Mouse (Mus musculus): ENCODE data around the gene Prss23. TPM values are rescaled to one million over a fixed set of nuclear protein-coding genes. Genes with fewer than 3 reads are reported as not detected.

Prss23 gene
- polyA plus RNA-seq, 1 experiment from 2014 or later = 67.7 TPM

- H3K9me3 ChIP-seq (ENCODE audit: control insufficient read depth, low read length) = no peaks in the 10 kb centered on the region
- TF ChIP-seq CTCF (IDR thresholded peaks at IDR 0.05; ENCODE audit: low read depth) = no peak
- no peak for TF ChIP-seq EP300 (optimal IDR thresholded peaks at IDR 0.05)
- H3K4me2 ChIP-seq (replicated peaks; ENCODE audit: low read depth) = no peak overlapping the region
- ATAC-seq (ENCODE audit: low FRiP score, low TSS enrichment) = no peak
- no peak for DNase-seq (ENCODE audit: low spot score)
- H3K36me3 ChIP-seq (ENCODE audit: control insufficient read depth, insufficient read depth, low read length) = no peaks in the 10 kb centered on the region
- no peak overlapping the region for H3K4me3 ChIP-seq (ENCODE audit: low read depth, low read length)
- no peak overlapping the region for H3K27ac ChIP-seq (replicated peaks)
- no peaks in the 10 kb centered on the region for H3K27me3 ChIP-seq (ENCODE audit: control insufficient read depth, insufficient read depth, low read length)
- H3K4me1 ChIP-seq (replicated peaks; ENCODE audit: control insufficient read depth, insufficient read depth) = no peaks in the 10 kb centered on the region
- WGBS = 30% methylated on average over 4 of the region's 4 CpGs
- no peak overlapping the region for H3K9ac ChIP-seq (ENCODE audit: low read length)
These were observed 32.6 kb upstream of the Prss23 start for GRCm38 (mm10) chr7:89559633-89560032.

DNA sequence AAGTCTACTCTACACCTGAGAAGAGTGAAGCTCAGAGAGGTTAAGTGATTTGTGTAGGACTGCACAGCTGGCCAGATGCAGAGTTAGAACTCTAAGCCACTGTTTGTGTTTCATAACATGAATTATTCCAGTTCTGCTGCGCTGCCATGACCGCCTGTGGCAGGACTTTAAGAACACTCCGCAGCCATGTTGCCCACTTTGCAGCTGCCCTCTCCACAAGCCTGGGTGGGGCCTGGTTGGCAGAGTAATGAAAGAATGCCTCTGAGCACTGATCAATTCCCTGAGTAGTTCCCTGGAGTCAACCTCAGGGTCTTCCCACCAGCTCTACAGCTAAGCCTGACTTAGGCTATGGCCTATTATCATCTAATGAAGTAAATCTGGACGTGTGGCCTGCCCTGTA, 32.1 kb upstream of the Prss23 start:
- H3K9ac ChIP-seq (ENCODE audit: low read length) = no peak overlapping the region
- H3K27ac ChIP-seq (replicated peaks) = no peak overlapping the region
- no peak overlapping the region for H3K4me3 ChIP-seq (ENCODE audit: low read depth, low read length)
- ATAC-seq (ENCODE audit: low FRiP score, low TSS enrichment) (no peak), DNase-seq (ENCODE audit: low spot score) (no peak)
- no peaks in the 10 kb centered on the region for H3K4me1 ChIP-seq (replicated peaks; ENCODE audit: control insufficient read depth, insufficient read depth)
- no peak for TF ChIP-seq EP300 (optimal IDR thresholded peaks at IDR 0.05)
- TF ChIP-seq CTCF (IDR thresholded peaks at IDR 0.05; ENCODE audit: low read depth) = no peak
- no peak overlapping the region for H3K4me2 ChIP-seq (replicated peaks; ENCODE audit: low read depth)
- H3K36me3 ChIP-seq (ENCODE audit: control insufficient read depth, insufficient read depth, low read length) = no peaks in the 10 kb centered on the region
- H3K9me3 ChIP-seq (ENCODE audit: control insufficient read depth, low read length) = no peaks in the 10 kb centered on the region
- H3K27me3 ChIP-seq (ENCODE audit: control insufficient read depth, insufficient read depth, low read length) = no peaks in the 10 kb centered on the region
- 76% methylated on average over 4 of the region's 4 CpGs for WGBS

DNA sequence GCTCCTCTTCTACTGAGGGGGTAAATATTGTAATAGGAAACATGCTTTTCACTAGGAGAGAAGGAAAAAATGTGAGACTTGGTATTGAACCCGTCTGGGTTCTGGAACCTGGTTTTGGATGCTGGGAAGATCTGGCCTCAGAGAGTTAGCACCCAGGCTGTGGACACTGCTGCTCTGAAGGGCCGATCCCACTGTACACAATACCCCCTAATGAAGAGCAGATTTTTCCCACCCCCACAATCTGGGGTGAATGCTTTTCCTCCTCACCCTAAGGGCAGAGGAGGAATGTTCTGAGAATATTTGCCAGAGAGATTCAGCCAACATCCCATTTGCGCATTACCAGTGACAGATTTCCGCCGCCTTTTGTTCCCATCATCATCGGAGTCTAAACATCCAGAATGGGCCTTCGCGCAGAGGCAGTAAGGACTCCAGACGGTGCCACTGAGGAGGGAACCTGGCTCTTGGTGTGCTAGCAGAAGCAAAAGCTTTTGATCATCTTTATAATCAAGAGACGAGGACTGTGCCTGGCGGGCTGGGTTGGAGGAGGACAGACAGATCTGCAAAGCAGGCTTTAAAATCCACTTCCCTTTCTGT, 31.6 kb upstream of the Prss23 start:
- H3K4me2 ChIP-seq (replicated peaks; ENCODE audit: low read depth) = no peak overlapping the region
- no peak overlapping the region for H3K4me3 ChIP-seq (ENCODE audit: low read depth, low read length)
- H3K9ac ChIP-seq (ENCODE audit: low read length) = no peak overlapping the region
- H3K27ac ChIP-seq (replicated peaks) = no peak overlapping the region
- H3K9me3 ChIP-seq (ENCODE audit: control insufficient read depth, low read length) = no peaks in the 10 kb centered on the region
- no peaks in the 10 kb centered on the region for H3K27me3 ChIP-seq (ENCODE audit: control insufficient read depth, insufficient read depth, low read length)
- 73% methylated on average over 11 of the region's 11 CpGs for WGBS
- DNase-seq (ENCODE audit: low spot score) = peak; percentile 10
- TF ChIP-seq EP300 (optimal IDR thresholded peaks at IDR 0.05) (no peak), CTCF (IDR thresholded peaks at IDR 0.05; ENCODE audit: low read depth) (no peak)
- no peaks in the 10 kb centered on the region for H3K4me1 ChIP-seq (replicated peaks; ENCODE audit: control insufficient read depth, insufficient read depth)
- H3K36me3 ChIP-seq (ENCODE audit: control insufficient read depth, insufficient read depth, low read length) = no peaks in the 10 kb centered on the region
- no peak for ATAC-seq (ENCODE audit: low FRiP score, low TSS enrichment)

DNA sequence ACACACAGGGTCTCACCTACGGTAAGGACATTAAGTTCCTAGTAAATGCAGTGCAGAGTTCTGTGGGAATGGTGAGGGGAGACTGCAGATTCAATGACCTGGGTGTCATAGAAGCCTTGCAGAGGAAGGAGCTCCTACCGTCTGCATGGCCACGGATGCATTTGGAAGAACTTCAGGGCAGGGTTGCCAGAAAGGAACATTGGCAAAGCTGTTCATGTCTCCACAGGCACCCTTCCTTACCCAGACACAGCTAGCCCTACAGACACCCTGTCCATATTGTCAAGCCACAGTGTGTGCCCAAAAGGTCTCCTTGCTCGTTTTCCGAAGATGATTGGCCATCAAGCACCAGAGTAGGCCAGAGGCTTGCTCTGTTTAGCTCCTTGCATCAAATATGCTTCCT, 30.1 kb upstream of the Prss23 start:
- no peak for DNase-seq (ENCODE audit: low spot score)
- no peak for ATAC-seq (ENCODE audit: low FRiP score, low TSS enrichment)
- Histone ChIP-seq H3K9ac (ENCODE audit: low read length) (no peak overlapping the region), H3K27me3 (ENCODE audit: control insufficient read depth, insufficient read depth, low read length) (no peaks in the 10 kb centered on the region), H3K9me3 (ENCODE audit: control insufficient read depth, low read length) (no peaks in the 10 kb centered on the region), H3K4me3 (ENCODE audit: low read depth, low read length) (no peak overlapping the region), H3K27ac (replicated peaks) (no peak overlapping the region), H3K4me1 (replicated peaks; ENCODE audit: control insufficient read depth, insufficient read depth) (no peaks in the 10 kb centered on the region), H3K36me3 (ENCODE audit: control insufficient read depth, insufficient read depth, low read length) (no peaks in the 10 kb centered on the region), H3K4me2 (replicated peaks; ENCODE audit: low read depth) (no peak overlapping the region)
- 74% methylated on average over 5 of the region's 5 CpGs for WGBS
- TF ChIP-seq CTCF (IDR thresholded peaks at IDR 0.05; ENCODE audit: low read depth) (no peak), EP300 (optimal IDR thresholded peaks at IDR 0.05) (no peak)

- TF ChIP-seq CTCF (IDR thresholded peaks at IDR 0.05; ENCODE audit: low read depth) (no peak), EP300 (optimal IDR thresholded peaks at IDR 0.05) (no peak)
- Histone ChIP-seq H3K4me1 (replicated peaks; ENCODE audit: control insufficient read depth, insufficient read depth) (no peaks in the 10 kb centered on the region), H3K36me3 (ENCODE audit: control insufficient read depth, insufficient read depth, low read length) (no peaks in the 10 kb centered on the region), H3K9ac (ENCODE audit: low read length) (no peak overlapping the region), H3K4me2 (replicated peaks; ENCODE audit: low read depth) (no peak overlapping the region), H3K27me3 (ENCODE audit: control insufficient read depth, insufficient read depth, low read length) (no peaks in the 10 kb centered on the region), H3K9me3 (ENCODE audit: control insufficient read depth, low read length) (no peaks in the 10 kb centered on the region), H3K27ac (replicated peaks) (no peak overlapping the region), H3K4me3 (ENCODE audit: low read depth, low read length) (no peak overlapping the region)
- WGBS = 51% methylated on average over 4 of the region's 4 CpGs
- ATAC-seq (ENCODE audit: low FRiP score, low TSS enrichment) = no peak
- DNase-seq (ENCODE audit: low spot score) = peak; percentile 11
These were observed 29.7 kb upstream of the Prss23 start for GRCm38 (mm10) chr7:89556652-89557051.

DNA sequence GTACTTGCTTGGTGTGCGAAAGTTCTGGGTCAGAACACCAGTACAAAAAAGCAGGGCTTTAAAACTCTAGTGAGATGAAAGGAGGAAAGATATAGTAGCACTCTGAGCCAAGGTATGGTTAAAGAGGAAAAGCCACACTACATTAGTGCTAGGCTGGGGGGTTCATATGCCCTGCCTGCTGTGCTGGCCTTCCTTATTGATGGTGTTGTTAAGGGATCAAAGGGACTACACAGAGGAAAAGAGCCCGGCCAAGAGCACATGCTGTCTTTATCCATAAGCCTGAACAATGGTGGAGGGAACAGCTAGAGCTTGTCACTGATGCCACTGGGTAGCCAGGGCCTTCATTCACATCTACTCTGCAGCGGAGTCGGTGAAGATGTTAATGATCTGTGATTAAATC, 28.2 kb upstream of the Prss23 start:
- 63% methylated on average over 4 of the region's 4 CpGs for WGBS
- Histone ChIP-seq H3K9me3 (ENCODE audit: control insufficient read depth, low read length) (no peaks in the 10 kb centered on the region), H3K4me1 (replicated peaks; ENCODE audit: control insufficient read depth, insufficient read depth) (no peaks in the 10 kb centered on the region), H3K27ac (replicated peaks) (no peak overlapping the region), H3K36me3 (ENCODE audit: control insufficient read depth, insufficient read depth, low read length) (no peaks in the 10 kb centered on the region), H3K27me3 (ENCODE audit: control insufficient read depth, insufficient read depth, low read length) (no peaks in the 10 kb centered on the region), H3K4me2 (replicated peaks; ENCODE audit: low read depth) (no peak overlapping the region), H3K4me3 (ENCODE audit: low read depth, low read length) (no peak overlapping the region), H3K9ac (ENCODE audit: low read length) (no peak overlapping the region)
- no peak for ATAC-seq (ENCODE audit: low FRiP score, low TSS enrichment)
- no peak for DNase-seq (ENCODE audit: low spot score)
- no peak for TF ChIP-seq CTCF (IDR thresholded peaks at IDR 0.05; ENCODE audit: low read depth)
- no peak for TF ChIP-seq EP300 (optimal IDR thresholded peaks at IDR 0.05)

Measured in stomach, postnatal 0 days (tissue).